Mouse (Mus musculus): ENCODE results near the gene Psmg3. TPM values are rescaled to one million over a fixed set of nuclear protein-coding genes. Genes with fewer than 3 reads are reported as not detected.

The Psmg3 gene
- polyA plus RNA-seq (2011; ENCODE audit: insufficient read depth, insufficient read length, low replicate concordance, missing spikeins), result 35.8 and 48.1 TPM in 2 replicates

DNA sequence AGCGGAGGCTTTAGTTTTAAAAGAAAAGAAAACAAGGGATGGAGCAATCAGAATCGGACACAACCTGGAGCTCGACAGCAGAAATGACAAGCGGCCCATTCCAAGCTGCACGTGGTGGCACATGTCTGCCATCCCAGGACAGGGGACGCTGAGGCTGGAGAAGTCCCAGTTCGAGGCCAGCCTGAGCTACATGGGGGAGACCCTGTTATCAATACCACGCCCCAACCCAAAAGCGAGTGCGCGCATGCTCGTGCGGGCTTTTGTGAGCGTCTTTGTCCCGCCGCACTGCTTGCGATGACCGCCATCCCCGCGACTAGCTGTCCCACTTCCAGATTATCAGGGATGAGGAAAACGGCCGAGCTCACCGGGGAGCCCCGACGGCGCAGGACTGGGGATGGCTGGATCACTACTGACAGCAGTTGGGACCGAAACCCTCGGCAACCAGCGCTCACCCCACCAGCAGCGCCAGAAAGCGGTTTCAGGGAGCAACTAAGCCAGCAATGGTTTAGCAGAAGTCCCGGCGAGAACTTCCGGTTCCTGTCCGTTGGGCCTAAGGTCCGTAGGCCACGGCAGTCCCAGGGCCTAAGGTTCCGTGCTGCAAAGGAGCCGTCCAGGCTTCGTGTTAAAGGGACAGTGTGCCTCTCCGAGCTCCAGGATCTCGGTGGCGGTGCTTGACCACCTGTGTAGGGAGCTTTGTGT is at the start of gene Psmg3, which contains the start of gene Gm26938:
Psmg3 (minus strand) TSS at position 529 of the 699 bp plus-strand sequence.
Gm26938 (minus strand) TSS at position 51 of the 699 bp plus-strand sequence.
- peak within 1 kb of the TSS; percentile 69 for H3K27ac ChIP-seq (ENCODE audit: control insufficient read depth, insufficient read depth, low read depth, low read length, poor library complexity)
- peak within 1 kb of the TSS; percentile 98 for H3K4me3 ChIP-seq (replicated peaks; ENCODE audit: control insufficient read depth, low read depth, low read length)
- WGBS, result under 1% methylated on average over 43 of the region's 43 CpGs
- peaks cover 2% of the 10 kb centered on the region; the same call in 1 of the 2 replicates for H3K4me1 ChIP-seq (ENCODE audit: control insufficient read depth, insufficient read depth, low read length)
- peak; percentile 22; the same call in 1 of the 2 replicates for TF ChIP-seq CTCF (IDR thresholded peaks at IDR 0.05; ENCODE audit: control insufficient read depth, insufficient read depth, low read length)
- peak; percentile 72 for TF ChIP-seq POLR2A (IDR thresholded peaks at IDR 0.05; ENCODE audit: borderline replicate concordance, control insufficient read depth, low read depth, low read length)

DNA sequence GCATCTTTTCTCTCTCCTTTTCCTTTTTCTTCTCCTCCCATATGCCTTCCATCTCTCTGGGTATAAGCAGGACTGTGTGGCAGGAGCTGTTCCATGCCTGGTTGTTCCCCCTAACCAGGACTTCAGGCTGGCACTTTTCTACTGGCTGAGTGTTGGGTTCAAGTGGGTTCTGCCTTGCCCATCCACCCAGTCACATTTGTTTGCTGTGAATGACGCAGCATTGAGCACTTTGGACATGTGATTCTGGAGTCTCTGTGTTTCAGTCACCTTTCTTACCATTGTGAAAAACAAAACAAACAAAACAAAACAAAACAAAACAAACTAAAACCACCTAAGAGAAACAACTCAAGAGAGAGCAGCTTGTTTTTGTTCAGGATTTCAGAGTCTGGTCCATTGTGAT is 44.8 kb upstream of the Psmg3 start:
- 69% methylated on average over 1 of the region's 1 CpGs for WGBS
- no peak overlapping the region for H3K4me3 ChIP-seq (replicated peaks; ENCODE audit: control insufficient read depth, low read depth, low read length)
- no peak overlapping the region for H3K27ac ChIP-seq (ENCODE audit: control insufficient read depth, insufficient read depth, low read depth, low read length, poor library complexity)
- no peak for TF ChIP-seq POLR2A (IDR thresholded peaks at IDR 0.05; ENCODE audit: borderline replicate concordance, control insufficient read depth, low read depth, low read length)
- TF ChIP-seq CTCF (IDR thresholded peaks at IDR 0.05; ENCODE audit: control insufficient read depth, insufficient read depth, low read length), result no peak
- H3K4me1 ChIP-seq (ENCODE audit: control insufficient read depth, insufficient read depth, low read length), result no peaks in the 10 kb centered on the region

DNA sequence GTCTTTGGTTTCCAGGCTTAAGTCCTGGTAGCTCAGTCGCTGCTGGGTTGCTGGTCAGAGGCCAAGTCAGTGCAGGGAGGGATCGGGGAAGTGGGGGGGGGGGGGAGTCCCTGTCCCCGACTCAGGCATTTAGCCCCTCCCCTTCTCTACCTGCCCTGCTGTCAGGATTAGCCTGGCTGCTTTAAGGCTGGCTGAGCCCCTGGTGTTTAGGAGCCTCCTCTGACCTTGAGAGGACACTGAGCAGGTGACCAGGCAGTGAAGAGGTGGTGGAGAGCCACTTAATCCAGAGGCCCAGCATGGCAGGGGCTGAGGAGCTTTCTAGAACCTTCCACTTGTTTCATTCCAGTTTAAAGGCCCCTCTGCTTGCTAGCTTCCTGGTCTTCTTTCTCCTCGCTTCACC is 44.2 kb upstream of the Psmg3 start:
- no peak for TF ChIP-seq CTCF (IDR thresholded peaks at IDR 0.05; ENCODE audit: control insufficient read depth, insufficient read depth, low read length)
- TF ChIP-seq POLR2A (IDR thresholded peaks at IDR 0.05; ENCODE audit: borderline replicate concordance, control insufficient read depth, low read depth, low read length), result no peak
- no peak overlapping the region for H3K4me3 ChIP-seq (replicated peaks; ENCODE audit: control insufficient read depth, low read depth, low read length)
- H3K4me1 ChIP-seq (ENCODE audit: control insufficient read depth, insufficient read depth, low read length), result no peaks in the 10 kb centered on the region
- 23% methylated on average over 2 of the region's 4 CpGs for WGBS
- H3K27ac ChIP-seq (ENCODE audit: control insufficient read depth, insufficient read depth, low read depth, low read length, poor library complexity), result no peak overlapping the region

- WGBS, result 33% methylated on average over 4 of the region's 4 CpGs
- Histone ChIP-seq H3K4me3 (replicated peaks; ENCODE audit: control insufficient read depth, low read depth, low read length) (no peak overlapping the region), H3K4me1 (ENCODE audit: control insufficient read depth, insufficient read depth, low read length) (no peaks in the 10 kb centered on the region), H3K27ac (ENCODE audit: control insufficient read depth, insufficient read depth, low read depth, low read length, poor library complexity) (no peak overlapping the region)
- no peak for TF ChIP-seq POLR2A (IDR thresholded peaks at IDR 0.05; ENCODE audit: borderline replicate concordance, control insufficient read depth, low read depth, low read length)
- no peak for TF ChIP-seq CTCF (IDR thresholded peaks at IDR 0.05; ENCODE audit: control insufficient read depth, insufficient read depth, low read length)
Measured at GRCm38 (mm10) chr5:139862759-139863158, 36.1 kb upstream of the Psmg3 start.

GRCm38 (mm10) chr5:139860328-139861104 is 33.8 kb upstream of the Psmg3 start:
- 54% methylated on average over 15 of the region's 15 CpGs for WGBS
- no peaks in the 10 kb centered on the region for H3K4me1 ChIP-seq (ENCODE audit: control insufficient read depth, insufficient read depth, low read length)
- no peak overlapping the region for H3K4me3 ChIP-seq (replicated peaks; ENCODE audit: control insufficient read depth, low read depth, low read length)
- no peak overlapping the region for H3K27ac ChIP-seq (ENCODE audit: control insufficient read depth, insufficient read depth, low read depth, low read length, poor library complexity)
- TF ChIP-seq POLR2A (IDR thresholded peaks at IDR 0.05; ENCODE audit: borderline replicate concordance, control insufficient read depth, low read depth, low read length), result no peak
- TF ChIP-seq CTCF (IDR thresholded peaks at IDR 0.05; ENCODE audit: control insufficient read depth, insufficient read depth, low read length), result no peak

DNA sequence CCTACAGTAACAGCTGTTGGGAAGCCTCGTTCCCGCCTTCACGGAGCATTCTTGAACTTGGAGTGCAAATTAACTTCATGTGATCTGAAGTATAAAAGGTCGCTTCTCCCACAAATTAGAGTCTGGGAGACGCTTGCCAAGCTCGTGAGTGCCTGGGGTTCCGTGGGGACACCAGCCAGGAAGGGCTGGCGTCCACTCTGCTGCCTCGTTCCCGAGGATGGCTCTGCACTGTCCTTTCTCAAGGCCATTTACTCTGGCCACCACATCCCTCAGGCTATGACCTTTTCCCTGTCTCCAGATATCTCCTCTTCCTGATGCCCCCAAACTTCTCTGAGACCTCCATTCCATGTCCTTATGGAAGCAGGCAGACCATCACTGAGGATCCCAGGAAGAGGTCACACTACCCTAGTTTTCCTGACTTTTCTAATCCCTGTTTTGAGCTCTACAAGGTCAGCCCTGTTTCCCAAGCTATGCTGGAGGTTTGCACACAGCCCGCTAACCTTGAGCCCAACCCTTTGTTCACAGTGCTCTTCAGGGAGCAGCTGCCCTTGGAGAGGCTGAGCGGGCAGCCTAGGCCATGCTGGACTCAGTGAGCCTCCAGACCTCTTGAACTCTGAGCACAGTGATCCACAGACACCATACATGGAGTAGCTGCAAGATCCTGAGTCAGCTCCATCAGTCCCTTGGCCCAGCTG is 23.1 kb upstream of the Psmg3 start:
- no peak overlapping the region for H3K27ac ChIP-seq (ENCODE audit: control insufficient read depth, insufficient read depth, low read depth, low read length, poor library complexity)
- no peaks in the 10 kb centered on the region for H3K4me1 ChIP-seq (ENCODE audit: control insufficient read depth, insufficient read depth, low read length)
- WGBS, result 87% methylated on average over 12 of the region's 12 CpGs
- TF ChIP-seq POLR2A (IDR thresholded peaks at IDR 0.05; ENCODE audit: borderline replicate concordance, control insufficient read depth, low read depth, low read length), result no peak
- TF ChIP-seq CTCF (IDR thresholded peaks at IDR 0.05; ENCODE audit: control insufficient read depth, insufficient read depth, low read length), result no peak
- H3K4me3 ChIP-seq (replicated peaks; ENCODE audit: control insufficient read depth, low read depth, low read length), result no peak overlapping the region

DNA sequence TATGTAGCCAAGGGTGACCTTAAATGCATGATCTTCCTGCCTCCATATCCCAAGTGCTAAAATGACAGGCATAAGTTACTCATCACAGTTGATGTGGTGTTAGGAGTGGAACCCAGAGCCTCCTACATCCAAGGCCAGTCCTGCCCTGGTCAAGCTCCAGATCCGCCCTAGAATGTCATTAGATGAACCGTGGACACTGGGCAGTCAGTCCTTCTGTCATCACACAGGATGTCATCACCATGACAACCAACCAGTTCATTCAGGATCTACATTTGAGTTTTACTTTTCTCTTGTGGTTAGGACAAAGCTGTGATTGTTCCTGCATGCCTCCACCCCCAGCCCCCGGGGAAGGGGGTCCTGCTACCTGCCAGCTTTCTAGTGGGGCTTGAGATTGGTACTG is 12.5 kb upstream of the Psmg3 start:
- H3K4me3 ChIP-seq (replicated peaks; ENCODE audit: control insufficient read depth, low read depth, low read length), result no peak overlapping the region
- H3K27ac ChIP-seq (ENCODE audit: control insufficient read depth, insufficient read depth, low read depth, low read length, poor library complexity), result no peak overlapping the region
- 38% methylated on average over 3 of the region's 3 CpGs for WGBS
- H3K4me1 ChIP-seq (ENCODE audit: control insufficient read depth, insufficient read depth, low read length), result no peaks in the 10 kb centered on the region
- TF ChIP-seq POLR2A (IDR thresholded peaks at IDR 0.05; ENCODE audit: borderline replicate concordance, control insufficient read depth, low read depth, low read length), result no peak

DNA sequence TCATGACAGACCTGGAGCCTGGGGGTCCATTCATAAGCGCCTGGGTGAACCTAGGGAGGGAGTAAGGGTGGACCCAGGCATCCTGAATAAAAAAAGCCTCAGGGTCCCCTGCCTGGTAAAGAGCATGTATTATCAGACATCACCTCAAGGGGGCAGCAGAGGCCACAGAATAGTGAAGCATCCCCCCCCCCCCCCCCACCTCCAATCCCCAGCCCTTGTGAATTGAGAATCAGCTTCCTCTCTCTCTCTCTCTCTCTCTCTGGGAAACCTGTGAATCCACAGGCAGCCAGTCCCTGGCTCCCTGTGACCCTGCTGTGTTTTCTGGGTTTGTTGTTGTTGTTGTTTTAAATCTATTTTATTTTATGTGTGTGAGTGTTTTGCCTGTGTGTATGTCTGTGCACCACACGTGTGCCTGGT is 11.8 kb upstream of the Psmg3 start:
- Histone ChIP-seq H3K4me1 (ENCODE audit: control insufficient read depth, insufficient read depth, low read length) (no peaks in the 10 kb centered on the region), H3K4me3 (replicated peaks; ENCODE audit: control insufficient read depth, low read depth, low read length) (no peak overlapping the region), H3K27ac (ENCODE audit: control insufficient read depth, insufficient read depth, low read depth, low read length, poor library complexity) (no peak overlapping the region)
- TF ChIP-seq CTCF (IDR thresholded peaks at IDR 0.05; ENCODE audit: control insufficient read depth, insufficient read depth, low read length) (0 out of 2 replicates have a peak, but pooled peaks have one; percentile 12), POLR2A (IDR thresholded peaks at IDR 0.05; ENCODE audit: borderline replicate concordance, control insufficient read depth, low read depth, low read length) (no peak)
- 13% methylated on average over 2 of the region's 2 CpGs for WGBS
